Mouse (Mus musculus) heart, postnatal 36 days (tissue): Measurements from ENCODE around the gene Garnl3. TPM values are rescaled to one million over a fixed set of nuclear protein-coding genes. Genes with fewer than 3 reads are reported as not detected.

ENCODE experiments used
- DNase-seq, 2 experiments: peaks; one replicate each; pipeline ENCODE4 v3.0.0; 2021 to 2022
- intact Hi-C: fragments of 180-260 bp; cut with DNase I; formaldehyde crosslinking; loops from one replicate; pipeline ENCODE4 v1.15.1; 2025
- total RNA-seq, 2 experiments: library from RNA; stranded (reverse); gene quantifications; 2 replicates each; pipeline ENCODE4 v1.2.3; 2021

The Garnl3 gene
- total RNA-seq, 2 experiments from 2014 or later: 3.1 to 4.7 TPM

GRCm38 (mm10) chr2:32982700-32983099, 148.8 kb downstream of the Garnl3 start:
- intact Hi-C loops: loop anchor here (10.0 kb wide), 1 partner anchor 362 kb away; no protein-coding TSS in a partner anchor
- no peak for DNase-seq

- intact Hi-C loops: loop anchor here (10.0 kb wide), 1 partner anchor 363 kb away; no protein-coding TSS in a partner anchor
- DNase-seq: peak; percentile 84 to 89
Observed at GRCm38 (mm10) chr2:32981725-32982271, 149.7 kb downstream of the Garnl3 start, which contains the start of gene Slc2a8. Slc2a8 (minus strand) TSS chr2:32982083.

- intact Hi-C loops: loop anchor here (10.0 kb wide), 1 partner anchor 364 kb away; no protein-coding TSS in a partner anchor
- peak in 1 of 2 experiments; percentile 34 for DNase-seq
Observed at GRCm38 (mm10) chr2:32981281-32981680, 150.2 kb downstream of the Garnl3 start.

GRCm38 (mm10) chr2:32979675-32980074, 151.8 kb downstream of the Garnl3 start:
- no peak for DNase-seq
- intact Hi-C loops: loop anchor here (10.0 kb wide), 1 partner anchor 365 kb away; no protein-coding TSS in a partner anchor

GRCm38 (mm10) chr2:32978675-32979074, 152.8 kb downstream of the Garnl3 start:
- intact Hi-C loops: no loop called here
- no peak for DNase-seq

GRCm38 (mm10) chr2:32977114-32977513, 154.3 kb downstream of the Garnl3 start:
- no peak for DNase-seq
- intact Hi-C loops: no loop called here

GRCm38 (mm10) chr2:32974216-32974615, 157.2 kb downstream of the Garnl3 start:
- intact Hi-C loops: no loop called here
- DNase-seq: no peak

GRCm38 (mm10) chr2:32971235-32971634, 160.2 kb downstream of the Garnl3 start:
- intact Hi-C loops: no loop called here
- DNase-seq: no peak

- intact Hi-C loops: no loop called here
- DNase-seq: peak; percentile 40 to 48
Observed at GRCm38 (mm10) chr2:32969326-32969725, 162.1 kb downstream of the Garnl3 start.

GRCm38 (mm10) chr2:32968024-32968614, 163.3 kb downstream of the Garnl3 start:
- intact Hi-C loops: no loop called here

GRCm38 (mm10) chr2:32966689-32967631, 164.5 kb downstream of the Garnl3 start:
- intact Hi-C loops: no loop called here
- peak; percentile 87 to 93 for DNase-seq

More at GRCm38 (mm10) chr2:32968024-32968614, 163.3 kb downstream of the Garnl3 start:
- DNase-seq: no peak

- DNase-seq: no peak
- intact Hi-C loops: no loop called here
Observed at GRCm38 (mm10) chr2:32966184-32966688, 165.2 kb downstream of the Garnl3 start.

GRCm38 (mm10) chr2:32965511-32966183, 165.8 kb downstream of the Garnl3 start:
- intact Hi-C loops: no loop called here
- DNase-seq: no peak

GRCm38 (mm10) chr2:32964659-32965457, 166.6 kb downstream of the Garnl3 start:
- no peak for DNase-seq
- intact Hi-C loops: no loop called here

GRCm38 (mm10) chr2:32963981-32964380, 167.5 kb downstream of the Garnl3 start:
- intact Hi-C loops: no loop called here
- no peak for DNase-seq

- no peak for DNase-seq
- intact Hi-C loops: no loop called here
Observed at GRCm38 (mm10) chr2:32963544-32963943, 167.9 kb downstream of the Garnl3 start.

GRCm38 (mm10) chr2:32962875-32963220, 168.6 kb downstream of the Garnl3 start:
- no peak for DNase-seq
- intact Hi-C loops: no loop called here

- intact Hi-C loops: no loop called here
- DNase-seq: no peak
Observed at GRCm38 (mm10) chr2:32962062-32962874, 169.2 kb downstream of the Garnl3 start.
